ENCODE assay signal across 23 mouse cellular contexts in genomic region chr8:91494501-91495259, GRCm38 (mm10).
DNase-seq lines count a peak whose midpoint lies in the region; ATAC-seq and TF ChIP-seq lines count a peak whose summit lies in the region.
"Had no signal": no experiment of that assay in that cellular context is flagged by ENCODE, and none has a peak within 500 bp of the region (broad histone marks: within the 10 kb centered on the region; RNA-seq: fewer than 3 reads in every experiment).

No protein-coding gene starts in this region.

- no peaks in the 10 kb centered on the region for H3K9me3 ChIP-seq in forebrain, embryonic 11.5 days (ENCODE audit: control insufficient read depth, low read length)
- H3K9me3 ChIP-seq in forebrain, embryonic 16.5 days (ENCODE audit: control insufficient read depth, low read length): no peaks in the 10 kb centered on the region
- no peaks in the 10 kb centered on the region for H3K9me3 ChIP-seq in midbrain, embryonic 13.5 days
- H3K9me3 ChIP-seq in midbrain, embryonic 14.5 days (ENCODE audit: control insufficient read depth, low read length): no peaks in the 10 kb centered on the region
- H3K9me3 ChIP-seq in intestine, postnatal 0 days (ENCODE audit: control insufficient read depth): no peaks in the 10 kb centered on the region
- no peaks in the 10 kb centered on the region for H3K9me3 ChIP-seq in stomach, postnatal 0 days (ENCODE audit: control insufficient read depth, low read length)
- H3K9me3 ChIP-seq: embryonic facial prominence, embryonic 10.5 days; forebrain, embryonic 13.5 days; G1E; hindbrain, embryonic 13.5 days; kidney, embryonic 15.5 days; limb, embryonic 12.5 days had no signal

- no peak for TF ChIP-seq CTCF in intestine, postnatal 0 days (IDR thresholded peaks at IDR 0.05; ENCODE audit: low read depth)
- TF ChIP-seq CTCF in stomach, postnatal 0 days (IDR thresholded peaks at IDR 0.05; ENCODE audit: low read depth): no peak

- no peaks in the 10 kb centered on the region; the same call in 1 of the 2 replicates for H3K4me1 ChIP-seq in forebrain, embryonic 11.5 days (replicated peaks; ENCODE audit: control insufficient read depth, insufficient read depth, low read length)
- no peaks in the 10 kb centered on the region for H3K4me1 ChIP-seq in forebrain, embryonic 16.5 days (replicated peaks; ENCODE audit: control insufficient read depth, insufficient read depth, low read length)
- peaks cover 53% of the 10 kb centered on the region for H3K4me1 ChIP-seq in midbrain, embryonic 13.5 days (replicated peaks)
- peaks cover 20% of the 10 kb centered on the region for H3K4me1 ChIP-seq in midbrain, embryonic 14.5 days (ENCODE audit: control insufficient read depth, insufficient read depth, low read length)
- H3K4me1 ChIP-seq in intestine, postnatal 0 days (replicated peaks; ENCODE audit: control insufficient read depth, insufficient read depth, low read length): no peaks in the 10 kb centered on the region
- no peaks in the 10 kb centered on the region; the same call in none of the 2 replicates for H3K4me1 ChIP-seq in stomach, postnatal 0 days (replicated peaks; ENCODE audit: control insufficient read depth, insufficient read depth)
- H3K4me1 ChIP-seq: forebrain, embryonic 13.5 days had no signal

- intact Hi-C loops in left cerebral cortex, postnatal 14 days (cut with DNase I): no loop called here

- H3K36me3 ChIP-seq in forebrain, embryonic 11.5 days (ENCODE audit: control insufficient read depth, insufficient read depth, low read length): no peaks in the 10 kb centered on the region
- no peaks in the 10 kb centered on the region for H3K36me3 ChIP-seq in forebrain, embryonic 16.5 days (ENCODE audit: control insufficient read depth, insufficient read depth)
- no peaks in the 10 kb centered on the region for H3K36me3 ChIP-seq in midbrain, embryonic 13.5 days
- H3K36me3 ChIP-seq in midbrain, embryonic 14.5 days (ENCODE audit: control insufficient read depth, insufficient read depth, low read length): no peaks in the 10 kb centered on the region
- no peaks in the 10 kb centered on the region for H3K36me3 ChIP-seq in intestine, postnatal 0 days (ENCODE audit: control insufficient read depth, insufficient read depth)
- no peaks in the 10 kb centered on the region for H3K36me3 ChIP-seq in stomach, postnatal 0 days (ENCODE audit: control insufficient read depth, insufficient read depth, low read length)
- H3K36me3 ChIP-seq: embryonic facial prominence, embryonic 10.5 days; hindbrain, embryonic 13.5 days; kidney, embryonic 15.5 days; limb, embryonic 12.5 days had no signal

- 53% methylated on average over 10 of the region's 10 CpGs for WGBS in forebrain, embryonic 11.5 days
- 62% methylated on average over 10 of the region's 10 CpGs for WGBS in forebrain, embryonic 16.5 days
- WGBS in midbrain, embryonic 13.5 days: 58% methylated on average over 10 of the region's 10 CpGs
- 63% methylated on average over 10 of the region's 10 CpGs for WGBS in midbrain, embryonic 14.5 days
- 60% methylated on average over 10 of the region's 10 CpGs for WGBS in intestine, postnatal 0 days
- 67% methylated on average over 10 of the region's 10 CpGs for WGBS in stomach, postnatal 0 days

- no peak overlapping the region for H3K4me2 ChIP-seq in forebrain, embryonic 11.5 days (ENCODE audit: low read depth, low read length, severe bottlenecking)
- H3K4me2 ChIP-seq in forebrain, embryonic 16.5 days (ENCODE audit: low read length): no peak overlapping the region
- H3K4me2 ChIP-seq in midbrain, embryonic 13.5 days (replicated peaks): no peak overlapping the region
- H3K4me2 ChIP-seq in midbrain, embryonic 14.5 days (ENCODE audit: low read length): no peak overlapping the region
- no peak overlapping the region for H3K4me2 ChIP-seq in intestine, postnatal 0 days (replicated peaks; ENCODE audit: low read depth)
- H3K4me2 ChIP-seq in stomach, postnatal 0 days (replicated peaks; ENCODE audit: low read depth): no peak overlapping the region
- H3K4me2 ChIP-seq: forebrain, embryonic 13.5 days; heart, embryonic 11.5 days; hindbrain, embryonic 13.5 days; kidney, embryonic 15.5 days; limb, embryonic 12.5 days had no signal

- peak; percentile 29 for DNase-seq in forebrain, embryonic 11.5 days (ENCODE audit: low spot score)
- DNase-seq in midbrain, embryonic 14.5 days: no peak
- DNase-seq in stomach, postnatal 0 days (ENCODE audit: low spot score): no peak
- no peak for DNase-seq in left cerebral cortex, adult 9 months (ENCODE audit: low spot score in 2 of 2)
- DNase-seq in left cerebral cortex, postnatal 14 days (ENCODE audit: low spot score in 2 of 2): no peak
- DNase-seq: cerebellum, adult 8-10 months; heart, postnatal 10 days; kidney, postnatal 4 days; layer of hippocampus, adult 9-11 months; retina, postnatal 1 day; thymus, postnatal 14 days had no signal

- no peak overlapping the region for H3K9ac ChIP-seq in forebrain, embryonic 11.5 days (ENCODE audit: low read length)
- no peak overlapping the region for H3K9ac ChIP-seq in forebrain, embryonic 16.5 days (replicated peaks; ENCODE audit: low read depth, low read length)
- H3K9ac ChIP-seq in midbrain, embryonic 13.5 days (replicated peaks): no peak overlapping the region
- H3K9ac ChIP-seq in midbrain, embryonic 14.5 days (replicated peaks; ENCODE audit: low read length): no peak overlapping the region
- no peak overlapping the region for H3K9ac ChIP-seq in intestine, postnatal 0 days (ENCODE audit: low read depth, low read length)
- no peak overlapping the region for H3K9ac ChIP-seq in stomach, postnatal 0 days (ENCODE audit: low read length)
- H3K9ac ChIP-seq: forebrain, embryonic 13.5 days; hindbrain, embryonic 13.5 days; kidney, embryonic 15.5 days; limb, embryonic 12.5 days; liver, embryonic 14.5 days had no signal

- no peak for ATAC-seq in forebrain, embryonic 11.5 days (replicated peaks; ENCODE audit: low FRiP score)
- no peak for ATAC-seq in forebrain, embryonic 16.5 days
- no peak for ATAC-seq in midbrain, embryonic 13.5 days
- no peak for ATAC-seq in midbrain, embryonic 14.5 days (ENCODE audit: low FRiP score, low TSS enrichment)
- peak; percentile 57 for ATAC-seq in intestine, postnatal 0 days
- ATAC-seq in stomach, postnatal 0 days (ENCODE audit: low FRiP score, low TSS enrichment): peak; percentile 74
- ATAC-seq: forebrain, embryonic 13.5 days; inflammation-experienced regulatory T-cells, adult 6 months had no signal

- no peak for TF ChIP-seq EP300 in stomach, postnatal 0 days (optimal IDR thresholded peaks at IDR 0.05)

- H3K27me3 ChIP-seq in forebrain, embryonic 11.5 days (ENCODE audit: control insufficient read depth, insufficient read depth, low read length): 0 out of 2 replicates have a peak, but pooled peaks cover 2% of the 10 kb centered on the region
- no peaks in the 10 kb centered on the region for H3K27me3 ChIP-seq in forebrain, embryonic 16.5 days (replicated peaks; ENCODE audit: control insufficient read depth, insufficient read depth, low read length)
- peaks cover 26% of the 10 kb centered on the region; the same call in 1 of the 2 replicates for H3K27me3 ChIP-seq in midbrain, embryonic 13.5 days
- H3K27me3 ChIP-seq in midbrain, embryonic 14.5 days (ENCODE audit: control insufficient read depth, insufficient read depth, low read length): 0 out of 2 replicates have a peak, but pooled peaks cover 7% of the 10 kb centered on the region
- H3K27me3 ChIP-seq in intestine, postnatal 0 days (replicated peaks; ENCODE audit: control insufficient read depth, insufficient read depth, low read length): no peaks in the 10 kb centered on the region
- no peaks in the 10 kb centered on the region for H3K27me3 ChIP-seq in stomach, postnatal 0 days (ENCODE audit: control insufficient read depth, insufficient read depth, low read length)

- no peak overlapping the region for H3K4me3 ChIP-seq in forebrain, embryonic 11.5 days (ENCODE audit: low read depth, low read length)
- H3K4me3 ChIP-seq in forebrain, embryonic 16.5 days (replicated peaks; ENCODE audit: low read length): no peak overlapping the region
- no peak overlapping the region for H3K4me3 ChIP-seq in midbrain, embryonic 13.5 days (replicated peaks)
- H3K4me3 ChIP-seq in midbrain, embryonic 14.5 days (replicated peaks; ENCODE audit: low read depth, low read length): no peak overlapping the region
- H3K4me3 ChIP-seq in intestine, postnatal 0 days (ENCODE audit: low read depth, low read length): no peak overlapping the region
- H3K4me3 ChIP-seq in stomach, postnatal 0 days (ENCODE audit: low read depth, low read length): no peak overlapping the region
- H3K4me3 ChIP-seq: embryonic facial prominence, embryonic 10.5 days; forebrain, embryonic 13.5 days; hindbrain, embryonic 13.5 days; kidney, embryonic 15.5 days; limb, embryonic 12.5 days had no signal

- no peak overlapping the region for H3K27ac ChIP-seq in forebrain, embryonic 11.5 days (ENCODE audit: low read depth, low read length)
- H3K27ac ChIP-seq in forebrain, embryonic 16.5 days (ENCODE audit: low read length): no peak overlapping the region
- H3K27ac ChIP-seq in midbrain, embryonic 13.5 days: peak overlapping the region; percentile 39; the same call in 1 of the 2 replicates
- H3K27ac ChIP-seq in midbrain, embryonic 14.5 days (replicated peaks; ENCODE audit: low read depth, low read length): no peak overlapping the region
- no peak overlapping the region for H3K27ac ChIP-seq in intestine, postnatal 0 days (ENCODE audit: low read depth, low read length)
- no peak overlapping the region for H3K27ac ChIP-seq in stomach, postnatal 0 days (replicated peaks)
- H3K27ac ChIP-seq: embryonic facial prominence, embryonic 10.5 days; forebrain, embryonic 13.5 days; hindbrain, embryonic 13.5 days; kidney, embryonic 15.5 days; limb, embryonic 12.5 days; liver, embryonic 14.5 days had no signal

Comparison
In these comparisons a context has a peak if more than half of its experiments do, and no peak if none do; other contexts are left out.
1. ATAC-seq: peak in intestine, postnatal 0 days (single experiment) and stomach, postnatal 0 days (single experiment); none in forebrain, embryonic 11.5 days (single experiment), forebrain, embryonic 16.5 days (single experiment), midbrain, embryonic 13.5 days (single experiment) and midbrain, embryonic 14.5 days (single experiment).